Comparison of ENCODE assay signal across 19 mouse cellular contexts in the genomic region with DNA sequence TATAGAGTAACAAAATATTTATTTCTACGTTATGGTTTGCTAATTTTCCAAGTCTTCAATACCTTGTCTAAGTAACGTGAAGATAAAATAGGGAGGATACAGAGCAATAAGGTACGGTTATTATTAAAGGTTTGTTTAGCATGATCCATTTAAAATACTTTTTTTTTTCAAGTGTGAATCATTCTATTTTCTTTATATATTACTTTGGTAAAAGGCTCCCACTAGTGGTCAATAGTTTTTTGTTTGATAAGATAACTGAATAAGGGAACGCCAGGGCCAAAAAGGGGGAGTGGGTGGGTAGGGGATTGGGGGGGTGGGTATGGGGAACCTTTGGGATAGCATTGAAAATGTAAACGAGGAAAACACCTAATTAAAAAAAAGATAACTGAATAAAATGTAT.
DNase-seq lines count a peak whose midpoint lies in the region; ATAC-seq and TF ChIP-seq lines count a peak whose summit lies in the region.
"Had no signal": no experiment of that assay in that cellular context is flagged by ENCODE, and none has a peak within 500 bp of the region (broad histone marks: within the 10 kb centered on the region; RNA-seq: fewer than 3 reads in every experiment).

No protein-coding gene starts in this region.

- no peaks in the 10 kb centered on the region for H3K36me3 ChIP-seq in forebrain, embryonic 14.5 days (ENCODE audit: control insufficient read depth, insufficient read depth, low read length)
- peaks cover 4% of the 10 kb centered on the region; the same call in 1 of the 2 replicates for H3K36me3 ChIP-seq in forebrain, embryonic 15.5 days
- H3K36me3 ChIP-seq in limb, embryonic 14.5 days (ENCODE audit: control insufficient read depth, insufficient read depth, low read length): peaks cover 11% of the 10 kb centered on the region; the same call in 1 of the 2 replicates
- H3K36me3 ChIP-seq in limb, embryonic 10.5 days: peaks cover 14% of the 10 kb centered on the region
- H3K36me3 ChIP-seq in CH12.LX (replicated peaks in 1 of 2; ENCODE audit: control insufficient read depth in 1 of 2, insufficient read depth in 1 of 2, low read length in 1 of 2): no peaks in the 10 kb centered on the region
- H3K36me3 ChIP-seq: G1E had no signal

- dilution Hi-C loops in CH12.LX (cut with MboI; ENCODE audit: extremely low pct_ligation_motif_present, extremely low pct_unique_long_range_greater_than_20kb, low sequenced_read_pairs): no loop called here

- no peak overlapping the region for H3K27ac ChIP-seq in forebrain, embryonic 14.5 days (ENCODE audit: low read depth, low read length)
- no peak overlapping the region for H3K27ac ChIP-seq in forebrain, embryonic 15.5 days (replicated peaks)
- no peak overlapping the region for H3K27ac ChIP-seq in limb, embryonic 14.5 days (replicated peaks; ENCODE audit: low read depth, low read length)
- H3K27ac ChIP-seq in limb, embryonic 10.5 days: no peak overlapping the region
- H3K27ac ChIP-seq in CH12.LX (ENCODE audit: insufficient read depth, low read depth): no peak overlapping the region
- H3K27ac ChIP-seq: embryonic facial prominence, embryonic 15.5 days; limb, embryonic 12.5 days; liver, embryonic 14.5 days had no signal

- H3K27me3 ChIP-seq in forebrain, embryonic 14.5 days (replicated peaks; ENCODE audit: control insufficient read depth, insufficient read depth, low read length): no peaks in the 10 kb centered on the region
- no peaks in the 10 kb centered on the region for H3K27me3 ChIP-seq in forebrain, embryonic 15.5 days
- no peaks in the 10 kb centered on the region for H3K27me3 ChIP-seq in limb, embryonic 14.5 days (ENCODE audit: control insufficient read depth, insufficient read depth, low read length)
- H3K27me3 ChIP-seq in limb, embryonic 10.5 days (ENCODE audit: low read depth, poor library complexity, severe bottlenecking): no peaks in the 10 kb centered on the region
- no peaks in the 10 kb centered on the region for H3K27me3 ChIP-seq in CH12.LX (replicated peaks)
- H3K27me3 ChIP-seq: embryonic facial prominence, embryonic 15.5 days; heart, embryonic 12.5 days; limb, embryonic 12.5 days had no signal

- ATAC-seq in forebrain, embryonic 14.5 days: no peak
- no peak for ATAC-seq in forebrain, embryonic 15.5 days (replicated peaks)
- ATAC-seq in limb, embryonic 14.5 days (ENCODE audit: low FRiP score, low read depth): no peak
- ATAC-seq in erythroid progenitor cell, adult 5-6 weeks (replicated peaks; ENCODE audit: low FRiP score, poor library complexity, severe bottlenecking): no peak
- ATAC-seq: hindbrain, embryonic 16.5 days had no signal

- no peaks in the 10 kb centered on the region for H3K9me3 ChIP-seq in forebrain, embryonic 14.5 days (replicated peaks; ENCODE audit: control insufficient read depth, low read length)
- no peaks in the 10 kb centered on the region for H3K9me3 ChIP-seq in forebrain, embryonic 15.5 days
- H3K9me3 ChIP-seq in limb, embryonic 14.5 days (ENCODE audit: control insufficient read depth, low read length): no peaks in the 10 kb centered on the region
- no peaks in the 10 kb centered on the region for H3K9me3 ChIP-seq in limb, embryonic 10.5 days (replicated peaks)
- no peaks in the 10 kb centered on the region for H3K9me3 ChIP-seq in CH12.LX (replicated peaks; ENCODE audit: low read length)
- H3K9me3 ChIP-seq: embryonic facial prominence, embryonic 15.5 days; G1E; heart, embryonic 12.5 days; limb, embryonic 12.5 days had no signal

- peak in 1 of 2 experiments; percentile 33; a peak in 2 of 4 replicates for TF ChIP-seq CTCF in CH12.LX (conservative IDR thresholded peaks at IDR 0.05 in 1 of 2, IDR thresholded peaks at IDR 0.05 in 1 of 2; ENCODE audit: low read depth in 2 of 2, low read length in 2 of 2)

- TF ChIP-seq EP300 in CH12.LX (IDR thresholded peaks at IDR 0.05; ENCODE audit: low read length): no peak

- DNase-seq in forebrain, embryonic 14.5 days (ENCODE audit: low spot score): peak; percentile 39
- peak; percentile 41 for DNase-seq in limb, embryonic 14.5 days (ENCODE audit: low spot score)
- no peak for DNase-seq in limb, embryonic 10.5 days (ENCODE audit: low spot score)
- no peak for DNase-seq in CH12.LX (ENCODE audit: extremely low read depth)
- peak; percentile 10 for DNase-seq in induced T-regulatory cell, adult 2 months (ENCODE audit: low read depth)
- no peak for DNase-seq in ovary, adult 18-20 months (ENCODE audit: low spot score)
- DNase-seq: adrenal gland, adult 8-10 months; cerebellum, adult 2 months; heart, postnatal 36 days; kidney, adult 9 months; thymus, adult 18-20 months had no signal

- no peak for TF ChIP-seq POLR2A in limb, embryonic 14.5 days (IDR thresholded peaks at IDR 0.05; ENCODE audit: borderline replicate concordance, extremely low read depth, insufficient read depth, insufficient read length)
- TF ChIP-seq POLR2A in CH12.LX (IDR thresholded peaks at IDR 0.05; ENCODE audit: low read depth, low read length): no peak

- no peaks in the 10 kb centered on the region for H3K4me1 ChIP-seq in forebrain, embryonic 14.5 days (ENCODE audit: control insufficient read depth, insufficient read depth, low read length)
- H3K4me1 ChIP-seq in forebrain, embryonic 15.5 days: no peaks in the 10 kb centered on the region
- no peaks in the 10 kb centered on the region for H3K4me1 ChIP-seq in limb, embryonic 14.5 days (ENCODE audit: control insufficient read depth, insufficient read depth, low read length)
- H3K4me1 ChIP-seq in limb, embryonic 10.5 days: no peaks in the 10 kb centered on the region
- H3K4me1 ChIP-seq in CH12.LX (ENCODE audit: control insufficient read depth in 1 of 2, insufficient read depth in 2 of 2): no peaks in the 10 kb centered on the region
- H3K4me1 ChIP-seq: embryonic facial prominence, embryonic 15.5 days; heart, embryonic 12.5 days; limb, embryonic 12.5 days had no signal

- H3K4me2 ChIP-seq in forebrain, embryonic 14.5 days (ENCODE audit: low read length): no peak overlapping the region
- H3K4me2 ChIP-seq in forebrain, embryonic 15.5 days (replicated peaks): no peak overlapping the region
- H3K4me2 ChIP-seq in limb, embryonic 14.5 days (replicated peaks; ENCODE audit: low read depth, low read length, severe bottlenecking): no peak overlapping the region
- H3K4me2 ChIP-seq in CH12.LX (ENCODE audit: insufficient read depth, low read depth, poor library complexity, severe bottlenecking): no peak overlapping the region
- H3K4me2 ChIP-seq: embryonic facial prominence, embryonic 15.5 days; heart, embryonic 12.5 days; limb, embryonic 12.5 days had no signal

- 69% methylated on average over 5 of the region's 5 CpGs for WGBS in forebrain, embryonic 14.5 days
- WGBS in forebrain, embryonic 15.5 days: 75% methylated on average over 5 of the region's 5 CpGs
- WGBS in limb, embryonic 14.5 days: 74% methylated on average over 5 of the region's 5 CpGs
- 87% methylated on average over 5 of the region's 5 CpGs for whole genome bisulfite sequencing in limb, embryonic 10.5 days

- no peak overlapping the region for H3K9ac ChIP-seq in forebrain, embryonic 14.5 days (ENCODE audit: low read length)
- no peak overlapping the region for H3K9ac ChIP-seq in forebrain, embryonic 15.5 days (replicated peaks)
- no peak overlapping the region for H3K9ac ChIP-seq in limb, embryonic 14.5 days (ENCODE audit: low read depth, low read length, severe bottlenecking)
- no peak overlapping the region for H3K9ac ChIP-seq in CH12.LX (ENCODE audit: insufficient read depth, low read depth)
- H3K9ac ChIP-seq: embryonic facial prominence, embryonic 15.5 days; heart, embryonic 12.5 days; limb, embryonic 12.5 days; liver, embryonic 14.5 days had no signal

- H3K79me2 ChIP-seq in CH12.LX (replicated peaks; ENCODE audit: control insufficient read depth, extremely low read depth, insufficient read depth, poor library complexity, severe bottlenecking): no peaks in the 10 kb centered on the region

- H3K4me3 ChIP-seq in forebrain, embryonic 14.5 days (ENCODE audit: low read depth, low read length): no peak overlapping the region
- no peak overlapping the region for H3K4me3 ChIP-seq in forebrain, embryonic 15.5 days
- no peak overlapping the region for H3K4me3 ChIP-seq in limb, embryonic 14.5 days (replicated peaks; ENCODE audit: low read length)
- H3K4me3 ChIP-seq in limb, embryonic 10.5 days: no peak overlapping the region
- H3K4me3 ChIP-seq in CH12.LX (replicated peaks in 1 of 3; ENCODE audit: low read depth in 2 of 3, low read length in 2 of 3, poor library complexity in 1 of 3): no peak overlapping the region
- H3K4me3 ChIP-seq: embryonic facial prominence, embryonic 15.5 days; heart, embryonic 12.5 days; limb, embryonic 12.5 days had no signal

- peak; percentile 30 for TF ChIP-seq RAD21 in CH12.LX (IDR thresholded peaks at IDR 0.05; ENCODE audit: low read depth, low read length)

- in situ Hi-C loops in CH12.LX (cut with MboI; ENCODE audit: low pct_ligation_motif_present, low pct_unique_long_range_greater_than_20kb, low sequenced_read_pairs): no loop called here

TF ChIP-seq in CH12.LX, 34 proteins besides CTCF, POLR2A, EP300 and RAD21:
- TF ChIP-seq E2F4 (IDR thresholded peaks at IDR 0.05; ENCODE audit: insufficient replicate concordance, low read depth, low read length) (no peak), ZNF384 (IDR thresholded peaks at IDR 0.05; ENCODE audit: low read depth, low read length) (peak; percentile 51; the same call in 1 of the 2 replicates)

Comparison
In these comparisons a context has a peak if more than half of its experiments do, and no peak if none do; other contexts are left out.
1. DNase-seq: peak in forebrain, embryonic 14.5 days (single experiment), limb, embryonic 14.5 days (single experiment) and induced T-regulatory cell, adult 2 months (single experiment); none in limb, embryonic 10.5 days (single experiment), CH12.LX (single experiment) and ovary, adult 18-20 months (single experiment).